Mouse (Mus musculus) hindbrain, embryonic 12.5 days (tissue): ENCODE data around the gene Rnf141. TPM values are rescaled to one million over a fixed set of nuclear protein-coding genes. Genes with fewer than 3 reads are reported as not detected.

Experiments
- ATAC-seq: fragments of 200-750 bp; cut with Nextera tagmentation; 2 replicates; pipeline ENCODE4 v1.8.0; 2017; ENCODE audit warnings: moderate TSS enrichment; ENCODE audit not compliant: low FRiP score
- H3K27ac ChIP-seq: fragments of 300-500 bp; sonication (generic); 2 replicates; pipeline ENCODE4 v1.5.1; 2016; ENCODE audit warnings: mild to moderate bottlenecking
- H3K27me3 ChIP-seq: fragments of 300-500 bp; sonication (generic); 2 replicates; pipeline ENCODE4 v1.6.1; 2016; ENCODE audit warnings: mild to moderate bottlenecking
- H3K36me3 ChIP-seq: fragments of 300-500 bp; sonication (generic); 2 replicates; pipeline ENCODE4 v1.6.1; 2016; ENCODE audit warnings: mild to moderate bottlenecking
- H3K4me1 ChIP-seq: fragments of 300-500 bp; sonication (generic); 2 replicates; pipeline ENCODE4 v1.6.1; 2016
- H3K4me2 ChIP-seq: fragments of 300-500 bp; sonication (generic); replicated peaks from 2 replicates; pipeline ENCODE4 v1.6.1; 2016; ENCODE audit warnings: mild to moderate bottlenecking
- H3K4me3 ChIP-seq: fragments of 300-500 bp; sonication (generic); 2 replicates; pipeline ENCODE4 v1.5.1; 2016; ENCODE audit warnings: mild to moderate bottlenecking
- H3K9ac ChIP-seq: fragments of 300-500 bp; sonication (generic); 2 replicates; pipeline ENCODE4 v1.6.1; 2016; ENCODE audit warnings: mild to moderate bottlenecking, moderate library complexity
- H3K9me3 ChIP-seq: fragments of 300-500 bp; sonication (generic); replicated peaks from 2 replicates; pipeline ENCODE4 v1.6.1; 2016; ENCODE audit warnings: mild to moderate bottlenecking
- WGBS: fragments of 180-500 bp; shearing (Covaris S2); methylation state at CpG from one replicate; pipeline ENCODE4 v1.1.7; 2016; 5-methylcytosine and 5-hydroxymethylcytosine counted together
- polyA plus RNA-seq: library from polyadenylated mRNA; unstranded; fragments of >200 nt; fragmentation: Nextera tagmentation; extraction: Ambion mirVana; gene quantifications from 2 replicates; pipeline ENCODE4 v1.2.1, GENCODE M21; 2016

The Rnf141 gene
- polyA plus RNA-seq, 1 experiment from 2014 or later: 25.7 TPM

DNA sequence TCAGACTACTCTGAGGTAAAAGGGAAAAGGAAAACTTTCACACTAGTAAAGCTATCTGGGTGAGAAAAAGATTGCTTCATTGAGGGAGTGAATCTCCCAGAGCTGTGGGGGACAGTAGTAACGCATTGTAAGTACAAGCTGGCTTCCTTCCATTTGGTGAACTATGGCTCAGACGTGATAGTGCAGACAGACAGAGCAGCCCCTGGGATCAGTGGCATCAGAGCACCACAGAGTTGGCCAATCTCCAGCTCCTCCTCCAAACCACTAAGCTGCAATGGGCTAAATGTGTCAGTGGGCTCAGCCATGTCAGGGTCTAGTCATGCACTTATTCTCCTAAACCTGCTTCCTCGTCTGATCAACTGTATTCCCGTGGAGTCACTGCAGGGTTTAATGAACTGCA, 20.7 kb downstream of the Rnf141 start:
- H3K27me3 ChIP-seq: no peaks in the 10 kb centered on the region
- H3K4me2 ChIP-seq: no peak overlapping the region
- 77% methylated on average over 4 of the region's 4 CpGs for WGBS
- H3K27ac ChIP-seq: no peak overlapping the region
- no peak for ATAC-seq
- H3K4me3 ChIP-seq: no peak overlapping the region
- no peaks in the 10 kb centered on the region for H3K9me3 ChIP-seq
- H3K36me3 ChIP-seq: peaks cover 19% of the 10 kb centered on the region; the same call in 1 of the 2 replicates
- H3K9ac ChIP-seq: no peak overlapping the region
- H3K4me1 ChIP-seq: no peaks in the 10 kb centered on the region

DNA sequence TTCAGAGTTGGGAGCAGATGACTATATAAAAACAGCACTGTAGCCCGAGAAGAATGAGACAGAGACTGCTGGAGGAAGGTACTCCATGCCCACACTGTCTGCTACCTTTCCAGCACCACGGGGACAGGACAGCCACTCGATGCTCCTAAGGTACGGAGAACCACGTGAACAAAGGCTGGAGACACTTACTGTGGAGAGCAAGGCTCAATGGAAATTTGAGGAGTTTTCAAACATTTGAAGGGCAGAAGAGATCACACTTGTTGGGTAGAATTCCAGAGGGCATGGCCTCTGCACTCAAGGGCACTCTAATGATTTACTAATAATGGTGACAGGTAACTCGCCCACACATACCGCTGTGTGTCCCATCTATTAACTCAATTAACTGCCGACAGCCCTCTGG, 21.2 kb downstream of the Rnf141 start:
- Histone ChIP-seq H3K4me1 (no peaks in the 10 kb centered on the region), H3K9me3 (no peaks in the 10 kb centered on the region), H3K36me3 (peaks cover 19% of the 10 kb centered on the region; the same call in 1 of the 2 replicates), H3K9ac (no peak overlapping the region), H3K4me3 (no peak overlapping the region), H3K27ac (no peak overlapping the region), H3K27me3 (no peaks in the 10 kb centered on the region), H3K4me2 (no peak overlapping the region)
- no peak for ATAC-seq
- 83% methylated on average over 8 of the region's 8 CpGs for WGBS

DNA sequence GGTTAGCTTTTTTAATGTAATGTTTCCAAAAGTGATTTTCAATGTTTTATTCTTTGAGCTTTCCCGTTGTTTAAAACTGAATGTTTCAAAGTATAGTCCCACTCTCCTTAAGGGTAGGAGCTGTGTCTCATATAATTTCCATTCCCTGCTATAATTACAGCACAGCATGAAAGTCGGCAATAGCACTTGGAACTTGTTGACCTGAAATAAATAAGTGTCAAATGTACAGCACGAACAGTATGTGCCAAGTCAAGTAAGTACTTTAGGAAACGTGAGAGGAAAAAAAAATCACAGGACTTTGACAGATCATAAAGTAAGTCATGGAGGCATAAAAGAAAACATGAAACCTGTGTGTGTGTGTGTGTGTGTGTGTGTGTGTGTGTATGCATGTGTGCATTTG, 22.2 kb downstream of the Rnf141 start:
- no peaks in the 10 kb centered on the region for H3K27me3 ChIP-seq
- no peak overlapping the region for H3K4me3 ChIP-seq
- H3K9ac ChIP-seq: no peak overlapping the region
- H3K4me1 ChIP-seq: no peaks in the 10 kb centered on the region
- ATAC-seq: no peak
- H3K36me3 ChIP-seq: peaks cover 19% of the 10 kb centered on the region; the same call in 1 of the 2 replicates
- 73% methylated on average over 4 of the region's 4 CpGs for WGBS
- H3K27ac ChIP-seq: no peak overlapping the region
- H3K9me3 ChIP-seq: no peaks in the 10 kb centered on the region
- no peak overlapping the region for H3K4me2 ChIP-seq

DNA sequence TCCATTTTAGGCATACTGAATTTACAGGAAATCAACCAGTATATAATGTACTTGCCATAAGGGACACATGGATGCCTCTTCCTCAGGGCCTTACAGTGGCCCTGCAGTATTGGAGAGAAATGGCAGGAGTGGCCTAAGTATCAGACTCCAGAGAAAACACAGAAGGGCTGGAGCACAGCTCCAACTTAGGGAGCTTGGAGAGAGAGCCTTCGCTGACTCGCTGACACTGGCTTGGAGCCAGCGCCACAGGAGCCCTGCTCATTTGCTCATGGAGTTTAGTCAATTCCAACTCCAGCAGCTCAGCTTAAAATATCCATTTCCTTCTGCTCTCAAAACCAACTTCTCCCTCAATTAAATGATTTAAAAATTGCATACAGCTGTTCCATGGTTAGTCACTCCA, 22.6 kb downstream of the Rnf141 start:
- Histone ChIP-seq H3K27me3 (no peaks in the 10 kb centered on the region), H3K4me3 (no peak overlapping the region), H3K36me3 (peaks cover 19% of the 10 kb centered on the region; the same call in 1 of the 2 replicates), H3K4me2 (no peak overlapping the region), H3K9me3 (no peaks in the 10 kb centered on the region), H3K27ac (no peak overlapping the region), H3K9ac (no peak overlapping the region), H3K4me1 (no peaks in the 10 kb centered on the region)
- no peak for ATAC-seq
- 52% methylated on average over 3 of the region's 3 CpGs for WGBS

DNA sequence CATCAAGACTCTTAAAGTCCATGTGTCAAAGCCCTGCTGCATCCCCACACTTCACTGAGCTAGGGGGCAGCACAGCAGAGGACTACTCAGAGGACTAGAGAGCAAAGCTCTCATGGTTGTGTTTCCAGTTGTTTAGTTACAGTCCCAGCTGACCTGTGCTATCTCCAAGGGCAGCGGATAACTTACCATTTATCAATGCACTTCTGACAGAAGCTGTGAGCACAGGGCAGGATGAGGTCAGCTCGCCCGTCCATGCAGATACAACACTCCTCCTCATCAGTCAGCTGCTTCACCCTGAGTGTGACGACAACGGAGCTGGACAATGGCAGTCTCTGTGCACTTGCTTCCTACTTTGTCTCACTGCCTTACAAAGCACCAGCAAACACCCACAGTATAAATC, 23.2 kb downstream of the Rnf141 start:
- no peaks in the 10 kb centered on the region for H3K27me3 ChIP-seq
- WGBS: 21% methylated on average over 5 of the region's 5 CpGs
- H3K4me3 ChIP-seq: no peak overlapping the region
- H3K4me1 ChIP-seq: no peaks in the 10 kb centered on the region
- peaks cover 19% of the 10 kb centered on the region; the same call in 1 of the 2 replicates for H3K36me3 ChIP-seq
- ATAC-seq: no peak
- no peak overlapping the region for H3K27ac ChIP-seq
- H3K9ac ChIP-seq: no peak overlapping the region
- no peaks in the 10 kb centered on the region for H3K9me3 ChIP-seq
- H3K4me2 ChIP-seq: no peak overlapping the region

DNA sequence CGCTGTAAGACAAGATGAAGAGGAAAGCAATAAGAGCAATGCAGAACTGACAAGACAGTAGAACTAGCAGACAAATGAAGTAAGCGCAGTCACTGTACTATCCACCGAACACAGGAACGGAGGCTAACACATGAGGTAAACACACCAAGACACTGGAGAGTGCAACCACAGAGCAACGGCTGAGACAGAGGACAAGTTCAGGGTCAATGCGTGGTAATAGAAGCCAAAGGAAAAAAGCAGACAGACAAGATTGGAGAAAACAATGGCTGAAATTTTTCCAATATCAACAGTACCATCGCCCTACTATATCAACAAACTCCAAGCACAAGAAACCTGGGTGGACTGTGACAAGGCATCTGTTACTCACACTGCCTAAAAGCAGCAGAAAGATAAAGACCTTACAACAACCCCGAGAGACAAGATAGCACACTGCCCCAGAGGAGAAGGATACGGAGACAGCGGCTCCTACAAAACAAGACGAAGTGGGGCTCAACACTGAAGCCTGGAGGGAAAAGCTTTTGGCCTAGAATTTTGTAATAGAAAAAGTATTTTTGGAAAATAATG, 25.4 kb downstream of the Rnf141 start:
- H3K4me1 ChIP-seq: no peaks in the 10 kb centered on the region
- WGBS: 89% methylated on average over 11 of the region's 11 CpGs
- no peak overlapping the region for H3K27ac ChIP-seq
- H3K9ac ChIP-seq: no peak overlapping the region
- peaks cover 11% of the 10 kb centered on the region for H3K36me3 ChIP-seq
- no peaks in the 10 kb centered on the region for H3K27me3 ChIP-seq
- no peak overlapping the region for H3K4me3 ChIP-seq
- no peaks in the 10 kb centered on the region for H3K9me3 ChIP-seq
- ATAC-seq: no peak
- H3K4me2 ChIP-seq: no peak overlapping the region

DNA sequence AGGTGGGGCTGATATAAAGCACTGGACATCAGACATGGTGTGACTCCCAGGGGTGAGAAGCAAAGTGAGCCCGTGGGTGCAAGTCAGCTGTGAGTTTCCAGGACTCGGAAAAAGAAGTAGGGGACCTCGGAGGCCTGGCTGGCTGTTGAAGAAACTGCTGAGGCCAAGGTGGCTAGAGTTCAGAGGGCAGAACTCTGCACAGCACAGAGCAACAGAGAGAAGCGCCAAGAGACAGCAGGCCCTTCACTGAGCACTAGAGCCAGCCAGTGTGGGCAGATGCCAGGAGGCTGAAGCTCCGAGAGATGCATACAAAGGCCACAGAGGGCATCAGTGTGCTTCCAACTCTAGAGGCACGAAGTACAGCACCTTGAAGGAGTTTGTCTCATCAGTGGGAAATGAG, 26.1 kb downstream of the Rnf141 start:
- WGBS: 82% methylated on average over 6 of the region's 6 CpGs
- H3K27me3 ChIP-seq: no peaks in the 10 kb centered on the region

DNA sequence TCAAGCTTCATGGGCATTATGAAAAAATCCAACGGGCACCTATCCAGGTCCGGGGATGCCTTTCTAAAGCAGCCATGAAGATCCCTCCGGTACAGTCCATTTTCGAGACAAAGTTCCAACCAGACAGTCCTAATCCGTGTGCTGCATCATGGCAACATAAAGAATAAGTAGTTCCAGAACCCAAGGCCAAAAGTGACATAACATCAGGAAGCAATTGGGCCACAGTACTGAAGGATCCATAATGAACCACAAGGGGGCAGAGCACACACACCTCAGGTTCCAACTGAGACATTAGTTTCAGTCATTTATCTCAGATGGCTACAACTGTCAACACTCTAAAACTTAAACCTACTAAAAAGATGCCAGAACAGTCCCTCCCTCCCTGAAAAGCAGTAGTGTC, 28.2 kb downstream of the Rnf141 start:
- H3K4me2 ChIP-seq: no peak overlapping the region
- H3K4me3 ChIP-seq: no peak overlapping the region
- H3K9me3 ChIP-seq: no peaks in the 10 kb centered on the region
- H3K4me1 ChIP-seq: no peaks in the 10 kb centered on the region
- ATAC-seq: no peak
- H3K9ac ChIP-seq: no peak overlapping the region
- H3K27ac ChIP-seq: no peak overlapping the region
- H3K27me3 ChIP-seq: no peaks in the 10 kb centered on the region
- WGBS: 73% methylated on average over 5 of the region's 5 CpGs
- peaks cover 6% of the 10 kb centered on the region; the same call in 1 of the 2 replicates for H3K36me3 ChIP-seq

More for the DNA sequence above, 26.1 kb downstream of the Rnf141 start:
- no peak overlapping the region for H3K4me3 ChIP-seq
- H3K36me3 ChIP-seq: peaks cover 7% of the 10 kb centered on the region
- no peaks in the 10 kb centered on the region for H3K4me1 ChIP-seq
- no peak overlapping the region for H3K4me2 ChIP-seq
- no peak for ATAC-seq
- H3K9ac ChIP-seq: no peak overlapping the region
- H3K27ac ChIP-seq: no peak overlapping the region
- no peaks in the 10 kb centered on the region for H3K9me3 ChIP-seq

DNA sequence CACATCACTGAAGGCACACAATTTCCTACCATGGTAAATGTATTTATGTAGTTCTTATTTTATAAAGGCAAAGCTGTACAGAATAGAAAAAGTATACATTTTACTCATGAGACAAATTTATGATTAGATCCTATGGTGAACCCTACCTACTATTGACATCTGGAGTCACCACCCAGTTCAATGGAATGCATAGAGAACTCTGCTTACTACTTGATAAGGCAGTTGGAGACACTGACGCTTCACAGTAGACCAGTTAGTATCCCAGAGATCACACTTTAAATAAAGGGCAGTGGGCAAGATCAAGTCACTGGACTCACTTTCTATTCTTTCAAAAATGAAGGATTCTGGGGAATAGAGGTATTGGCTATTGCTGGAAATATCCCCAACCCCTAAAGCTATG, 30.3 kb downstream of the Rnf141 start:
- Histone ChIP-seq H3K9me3 (no peaks in the 10 kb centered on the region), H3K4me1 (0 out of 2 replicates have a peak, but pooled peaks cover 2% of the 10 kb centered on the region), H3K36me3 (peaks cover 6% of the 10 kb centered on the region; the same call in 1 of the 2 replicates), H3K9ac (no peak overlapping the region), H3K27me3 (no peaks in the 10 kb centered on the region), H3K4me2 (no peak overlapping the region), H3K4me3 (no peak overlapping the region), H3K27ac (no peak overlapping the region)
- WGBS: 90% methylated on average over 1 of the region's 1 CpGs
- ATAC-seq: no peak

DNA sequence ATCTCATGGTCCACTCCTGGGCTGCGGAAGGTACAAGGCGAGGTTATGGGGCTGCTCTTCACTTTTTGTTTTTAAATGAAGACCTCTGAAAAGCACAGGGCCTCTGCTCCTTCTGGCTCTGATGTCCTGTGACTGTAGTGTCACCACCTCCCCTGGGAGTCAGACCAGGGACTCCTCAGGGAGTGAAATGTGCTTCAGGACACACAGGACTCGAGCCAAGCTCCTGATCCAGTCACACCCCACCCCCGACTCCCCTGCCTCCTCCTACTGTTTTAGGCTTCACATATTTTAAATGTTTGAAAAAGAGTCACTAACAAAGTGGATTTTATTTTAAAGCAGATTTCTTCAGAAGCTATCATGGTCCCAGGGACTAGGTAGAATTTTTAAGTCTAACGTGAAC, 32.7 kb downstream of the Rnf141 start:
- H3K27me3 ChIP-seq: no peaks in the 10 kb centered on the region
- H3K36me3 ChIP-seq: peaks cover 6% of the 10 kb centered on the region; the same call in 1 of the 2 replicates
- H3K4me1 ChIP-seq: 0 out of 2 replicates have a peak, but pooled peaks cover 3% of the 10 kb centered on the region
- no peak overlapping the region for H3K4me3 ChIP-seq
- no peak for ATAC-seq
- H3K9ac ChIP-seq: no peak overlapping the region
- 81% methylated on average over 5 of the region's 5 CpGs for WGBS
- H3K4me2 ChIP-seq: no peak overlapping the region
- no peak overlapping the region for H3K27ac ChIP-seq
- H3K9me3 ChIP-seq: no peaks in the 10 kb centered on the region

DNA sequence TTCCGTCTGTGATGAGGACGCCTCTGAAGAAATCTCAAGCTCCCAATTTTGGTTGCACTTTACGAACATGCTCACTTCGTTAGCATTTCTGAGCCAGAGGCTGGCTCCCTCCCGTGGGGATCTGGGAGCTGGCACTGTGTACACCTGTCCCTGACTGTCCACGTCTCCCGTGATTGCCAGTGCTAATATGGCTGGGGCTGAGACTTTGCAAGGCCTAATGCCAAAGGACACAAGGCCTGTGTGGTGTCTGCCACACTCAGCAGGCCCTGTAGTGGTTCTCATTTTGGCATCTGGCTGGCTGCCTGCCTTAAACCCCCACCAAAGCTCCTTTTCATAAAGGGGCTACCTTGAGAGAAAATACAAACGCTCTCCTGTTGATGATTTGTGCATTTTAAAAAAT, 33.3 kb downstream of the Rnf141 start:
- Histone ChIP-seq H3K27me3 (no peaks in the 10 kb centered on the region), H3K27ac (no peak overlapping the region), H3K4me2 (no peak overlapping the region), H3K4me3 (no peak overlapping the region), H3K9me3 (no peaks in the 10 kb centered on the region), H3K9ac (no peak overlapping the region), H3K36me3 (peaks cover 6% of the 10 kb centered on the region; the same call in 1 of the 2 replicates), H3K4me1 (0 out of 2 replicates have a peak, but pooled peaks cover 3% of the 10 kb centered on the region)
- no peak for ATAC-seq
- WGBS: 88% methylated on average over 8 of the region's 8 CpGs

DNA sequence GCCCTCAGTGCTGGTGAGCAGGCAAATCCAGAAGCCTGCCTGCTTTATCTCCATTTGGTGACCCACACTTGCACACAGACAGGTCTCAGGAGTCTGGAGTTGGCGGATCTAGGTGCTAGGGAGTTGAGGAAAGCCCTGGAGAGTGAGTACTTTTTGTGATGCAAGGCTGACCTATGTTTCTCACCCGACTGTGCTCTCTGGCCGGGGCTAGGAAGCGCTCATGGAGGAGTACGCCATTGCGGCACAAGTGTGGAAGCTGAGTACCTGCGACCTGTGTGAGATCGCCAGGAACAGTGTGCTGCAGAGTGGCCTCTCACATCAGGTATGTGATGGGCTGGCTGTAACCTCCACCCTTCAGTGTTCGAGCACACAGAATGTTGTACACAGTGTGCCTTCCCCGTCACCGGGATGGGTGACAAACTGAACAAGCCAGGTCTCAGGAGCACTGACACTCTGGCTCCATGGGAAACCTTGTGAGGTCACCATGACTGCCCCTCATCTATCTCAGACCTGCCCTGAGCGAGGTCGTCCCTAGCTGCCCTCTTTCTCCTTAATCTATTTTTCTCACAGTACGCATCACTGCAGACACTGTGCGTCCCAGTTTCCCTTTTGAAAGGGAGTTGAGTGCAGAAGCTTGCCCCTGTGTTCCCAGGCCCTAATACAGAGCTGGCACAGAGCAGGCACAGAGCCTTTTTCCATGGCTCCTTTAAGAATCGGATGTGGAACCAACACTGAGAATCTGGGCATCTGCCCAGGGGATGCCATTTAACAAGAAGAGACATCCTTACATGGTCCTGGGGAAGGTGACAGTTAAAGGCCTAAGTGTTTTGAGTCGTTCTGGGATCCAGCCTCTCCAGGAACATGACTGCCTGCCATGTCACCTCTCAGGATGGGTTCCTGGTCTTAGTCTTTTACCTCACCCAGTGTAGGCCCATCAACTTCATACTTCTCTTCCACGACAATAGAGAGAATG, 34.4 kb downstream of the Rnf141 start:
- no peak overlapping the region for H3K4me2 ChIP-seq
- no peak overlapping the region for H3K27ac ChIP-seq
- 0 out of 2 replicates have a peak, but pooled peaks cover 6% of the 10 kb centered on the region for H3K36me3 ChIP-seq
- no peaks in the 10 kb centered on the region for H3K9me3 ChIP-seq
- ATAC-seq: no peak
- H3K27me3 ChIP-seq: no peaks in the 10 kb centered on the region
- 81% methylated on average over 18 of the region's 18 CpGs for WGBS
- H3K4me3 ChIP-seq: no peak overlapping the region
- H3K4me1 ChIP-seq: peaks cover 3% of the 10 kb centered on the region; the same call in 1 of the 2 replicates
- no peak overlapping the region for H3K9ac ChIP-seq
